Mouse (Mus musculus) embryo, embryonic 11.5 days (tissue): ENCODE measurements around the gene Olfr597.
"Not testable (repeated sequence)": the region's sequence is repeated elsewhere in the genome, so short reads cannot be mapped to it uniquely, and the experiment has no call there.

ENCODE experiments used
- DNase-seq: peaks from one replicate; pipeline ENCODE4 v3.0.0-alpha.2; 2012; ENCODE audit warnings: low read depth, low spot score

Olfr597 gene

GRCm38 (mm10) chr7:103316015-103316414, at the start of gene Olfr597:
Gene Olfr597, plus strand, starts transcription at chr7:103316315.
- not testable (repeated sequence) for DNase-seq

- DNase-seq = not testable (repeated sequence)
Observed at GRCm38 (mm10) chr7:103305348-103305747, 10.8 kb upstream of the Olfr597 start, which contains the start of gene Olfr596. Gene Olfr596, plus strand, starts transcription at chr7:103305648.

- DNase-seq = no peak
Observed at GRCm38 (mm10) chr7:103323268-103323667, 7.2 kb downstream of the Olfr597 start, which contains the start of gene Olfr598. Gene Olfr598, plus strand, starts transcription at chr7:103323568.

- no peak for DNase-seq
Observed at GRCm38 (mm10) chr7:103335617-103336016, 19.5 kb downstream of the Olfr597 start, which contains the start of gene Olfr599. Gene Olfr599, plus strand, starts transcription at chr7:103335917.

- no peak for DNase-seq
Observed at GRCm38 (mm10) chr7:103349569-103349968, 33.5 kb downstream of the Olfr597 start, which contains the start of gene Olfr600. Gene Olfr600, minus strand, starts transcription at chr7:103349669.

GRCm38 (mm10) chr7:103362555-103362954, 46.4 kb downstream of the Olfr597 start, which contains the start of gene Olfr601:
Gene Olfr601, minus strand, starts transcription at chr7:103362655.
- no peak for DNase-seq
